ENCODE assay signal across 30 mouse cellular contexts in genomic region chr6:112388385-112388784, GRCm38 (mm10). TPM values are rescaled to one million over a fixed set of nuclear protein-coding genes. Genes with fewer than 3 reads are reported as not detected.
DNase-seq lines count a peak whose midpoint lies in the region; ATAC-seq and TF ChIP-seq lines count a peak whose summit lies in the region.
"Had no signal": no experiment of that assay in that cellular context is flagged by ENCODE, and none has a peak within 500 bp of the region (broad histone marks: within the 10 kb centered on the region; RNA-seq: fewer than 3 reads in every experiment).

No protein-coding gene starts in this region.

- peak; percentile 58; the same call in 1 of the 2 replicates for ATAC-seq in heart, postnatal 0 days (ENCODE audit: insufficient read depth, low read depth)
- no peak for ATAC-seq in midbrain, embryonic 11.5 days (ENCODE audit: low FRiP score)
- no peak for ATAC-seq in midbrain, embryonic 16.5 days
- ATAC-seq in inflammation-experienced regulatory T-cells, adult 6 months, result no peak
- ATAC-seq: forebrain, embryonic 14.5 days; forebrain, postnatal 0 days; hindbrain, embryonic 16.5 days; intestine, embryonic 16.5 days; Patski had no signal

- no peak for TF ChIP-seq EP300 in heart, postnatal 0 days (IDR thresholded peaks at IDR 0.05; ENCODE audit: low read depth)

- no peaks in the 10 kb centered on the region for H3K27me3 ChIP-seq in heart, postnatal 0 days (ENCODE audit: control insufficient read depth, insufficient read depth, low read length)
- no peaks in the 10 kb centered on the region for H3K27me3 ChIP-seq in midbrain, embryonic 11.5 days (ENCODE audit: control insufficient read depth, insufficient read depth, low read length)
- no peaks in the 10 kb centered on the region for H3K27me3 ChIP-seq in midbrain, embryonic 16.5 days (ENCODE audit: control insufficient read depth, insufficient read depth, low read depth, low read length)
- H3K27me3 ChIP-seq: embryonic facial prominence, embryonic 12.5 days; embryonic facial prominence, embryonic 15.5 days; heart, embryonic 13.5 days; hindbrain, embryonic 13.5 days had no signal

- H3K9me3 ChIP-seq in heart, postnatal 0 days (replicated peaks; ENCODE audit: control insufficient read depth, low read length), result no peaks in the 10 kb centered on the region
- H3K9me3 ChIP-seq in midbrain, embryonic 11.5 days (ENCODE audit: control insufficient read depth, low read length), result no peaks in the 10 kb centered on the region
- no peaks in the 10 kb centered on the region for H3K9me3 ChIP-seq in midbrain, embryonic 16.5 days (replicated peaks; ENCODE audit: control insufficient read depth, low read length, poor library complexity, severe bottlenecking)
- H3K9me3 ChIP-seq: embryonic facial prominence, embryonic 12.5 days; embryonic facial prominence, embryonic 15.5 days; heart, embryonic 13.5 days; hindbrain, embryonic 10.5 days; hindbrain, embryonic 13.5 days had no signal

- H3K4me3 ChIP-seq in heart, postnatal 0 days (ENCODE audit: low read depth, low read length), result no peak overlapping the region
- H3K4me3 ChIP-seq in midbrain, embryonic 11.5 days (ENCODE audit: low read depth, low read length), result no peak overlapping the region
- H3K4me3 ChIP-seq in midbrain, embryonic 16.5 days (ENCODE audit: low read depth, low read length), result no peak overlapping the region
- H3K4me3 ChIP-seq: embryonic facial prominence, embryonic 12.5 days; embryonic facial prominence, embryonic 15.5 days; heart, embryonic 13.5 days; hindbrain, embryonic 10.5 days; hindbrain, embryonic 13.5 days had no signal

- TF ChIP-seq CTCF in heart, postnatal 0 days (IDR thresholded peaks at IDR 0.05; ENCODE audit: low read depth), result no peak

- peak overlapping the region; percentile 75 for H3K27ac ChIP-seq in heart, postnatal 0 days (ENCODE audit: low read depth)
- no peak overlapping the region for H3K27ac ChIP-seq in midbrain, embryonic 11.5 days (ENCODE audit: low read depth, low read length)
- H3K27ac ChIP-seq in midbrain, embryonic 16.5 days (ENCODE audit: low read length), result no peak overlapping the region
- H3K27ac ChIP-seq: embryonic facial prominence, embryonic 12.5 days; embryonic facial prominence, embryonic 15.5 days; heart, embryonic 13.5 days; hindbrain, embryonic 10.5 days; hindbrain, embryonic 13.5 days had no signal

- 75% methylated on average over 3 of the region's 3 CpGs for WGBS in heart, postnatal 0 days
- 83% methylated on average over 3 of the region's 3 CpGs for WGBS in midbrain, embryonic 11.5 days
- 90% methylated on average over 3 of the region's 3 CpGs for WGBS in midbrain, embryonic 16.5 days

- H3K4me1 ChIP-seq in heart, postnatal 0 days (ENCODE audit: control insufficient read depth, insufficient read depth), result peaks cover 3% of the 10 kb centered on the region; the same call in 1 of the 2 replicates
- H3K4me1 ChIP-seq in midbrain, embryonic 11.5 days (ENCODE audit: control insufficient read depth, insufficient read depth, low read length), result no peaks in the 10 kb centered on the region
- no peaks in the 10 kb centered on the region for H3K4me1 ChIP-seq in midbrain, embryonic 16.5 days (ENCODE audit: control insufficient read depth, insufficient read depth, low read length)
- H3K4me1 ChIP-seq: embryonic facial prominence, embryonic 12.5 days; embryonic facial prominence, embryonic 15.5 days had no signal

- intact Hi-C loops in heart, postnatal 14 days (cut with DNase I), result no loop called here
- intact Hi-C loops in heart, postnatal 36 days (cut with DNase I), result no loop called here

- no peaks in the 10 kb centered on the region for H3K36me3 ChIP-seq in heart, postnatal 0 days (replicated peaks; ENCODE audit: control insufficient read depth, insufficient read depth, low read length)
- no peaks in the 10 kb centered on the region for H3K36me3 ChIP-seq in midbrain, embryonic 11.5 days (ENCODE audit: control insufficient read depth, insufficient read depth, low read length)
- H3K36me3 ChIP-seq in midbrain, embryonic 16.5 days (ENCODE audit: control insufficient read depth, insufficient read depth, low read length), result no peaks in the 10 kb centered on the region
- H3K36me3 ChIP-seq: embryonic facial prominence, embryonic 12.5 days; embryonic facial prominence, embryonic 15.5 days; G1E; heart, embryonic 13.5 days; hindbrain, embryonic 10.5 days; hindbrain, embryonic 13.5 days had no signal

- no peak overlapping the region for H3K4me2 ChIP-seq in heart, postnatal 0 days (ENCODE audit: low read depth, low read length)
- H3K4me2 ChIP-seq in midbrain, embryonic 11.5 days, result no peak overlapping the region
- H3K4me2 ChIP-seq in midbrain, embryonic 16.5 days (ENCODE audit: low read length), result no peak overlapping the region
- H3K4me2 ChIP-seq: embryonic facial prominence, embryonic 12.5 days; embryonic facial prominence, embryonic 15.5 days; heart, embryonic 13.5 days; hindbrain, embryonic 13.5 days had no signal

- peak; percentile 83 for DNase-seq in heart, adult 11 months
- DNase-seq in heart, postnatal 14 days, result no peak
- no peak for DNase-seq in heart, postnatal 0 days (ENCODE audit: low spot score)
- DNase-seq in heart, postnatal 36 days, result no peak
- peak; percentile 49 for DNase-seq in midbrain, embryonic 11.5 days (ENCODE audit: low spot score, missing footprints)
- DNase-seq: adrenal gland, postnatal 10 days; adrenal gland, postnatal 36 days; B cell, adult 2 months; cerebellum, adult 11 months; cerebellum, adult 2 months; cerebellum, adult 9-11 months; cerebellum, postnatal 25 days; forebrain, postnatal 0 days; gastrocnemius, postnatal 36 days had no signal

- no peak overlapping the region for H3K9ac ChIP-seq in heart, postnatal 0 days (replicated peaks; ENCODE audit: low read depth, low read length)
- H3K9ac ChIP-seq in midbrain, embryonic 11.5 days (ENCODE audit: low read length), result no peak overlapping the region
- no peak overlapping the region for H3K9ac ChIP-seq in midbrain, embryonic 16.5 days (ENCODE audit: low read depth, low read length)
- H3K9ac ChIP-seq: embryonic facial prominence, embryonic 12.5 days; embryonic facial prominence, embryonic 15.5 days; forebrain, postnatal 0 days; heart, embryonic 13.5 days; hindbrain, embryonic 13.5 days had no signal

RNA-seq across cellular contexts. Expression of gene Ssu2, which starts 0.6 kb away (rescaled TPM):
- 1 to 10 TPM; 5.1 to 8.6 TPM for total RNA-seq in heart, postnatal 14 days (2021)
- 9.2 and 17.4 TPM in 2 replicates for total RNA-seq in heart, postnatal 0 days (2014; rRNA removed; ENCODE audit: low replicate concordance)
- 3.2 and 5.1 TPM in 2 replicates for polyA plus RNA-seq in heart, postnatal 0 days (2015; fragmentation: Nextera tagmentation; extraction: Ambion mirVana)
- total RNA-seq in heart, postnatal 36 days (2021), result 1 to 10 TPM; 2.5 to 2.7 TPM
- polyA plus RNA-seq in midbrain, embryonic 11.5 days (2014; fragmentation: Nextera tagmentation; extraction: Ambion mirVana), result 0.16 and 0.52 TPM in 2 replicates
- polyA plus RNA-seq in midbrain, embryonic 16.5 days (2015; fragmentation: Nextera tagmentation; extraction: Ambion mirVana), result 0.16 TPM in 1 of 2 replicates, not detected in the other
- not detected for polyA plus RNA-seq in inflammation-experienced regulatory T-cells, adult 6 months (2017; shearing (Covaris generic))
- total RNA-seq: CH12.LX; common myeloid progenitor, adult 5-6 weeks; G1E; granulocyte monocyte progenitor cell, adult 5-6 weeks had no signal
- polyA plus RNA-seq: forebrain, embryonic 11.5 days; G1E; hindbrain, embryonic 13.5 days; Patski had no signal

Comparison
In these comparisons a context has a peak if more than half of its experiments do, and no peak if none do; other contexts are left out.
1. DNase-seq: peak in heart, adult 11 months (single experiment) and midbrain, embryonic 11.5 days (single experiment); none in heart, postnatal 14 days (0 of 2), heart, postnatal 0 days (single experiment) and heart, postnatal 36 days (0 of 2).